Mouse (Mus musculus): ENCODE data around the gene Gng12. TPM values are rescaled to one million over a fixed set of nuclear protein-coding genes. Genes with fewer than 3 reads are reported as not detected.
"Not testable (repeated sequence)": the region's sequence is repeated elsewhere in the genome, so short reads cannot be mapped to it uniquely, and the experiment has no call there.

Gene Gng12
- polyA plus RNA-seq, 1 experiment: 32.4 TPM

- no peak for DNase-seq (ENCODE audit: low read depth)
These were observed 133.2 kb downstream of the Gng12 start for GRCm38 (mm10) chr6:67029312-67029950.

- no peak for DNase-seq (ENCODE audit: low read depth)
These were observed 133.8 kb downstream of the Gng12 start for GRCm38 (mm10) chr6:67029987-67030386.

GRCm38 (mm10) chr6:67030416-67030815 is 134.2 kb downstream of the Gng12 start:
- DNase-seq (ENCODE audit: low read depth): no peak

GRCm38 (mm10) chr6:67030846-67031245 is 134.6 kb downstream of the Gng12 start:
- DNase-seq (ENCODE audit: low read depth): no peak

- not testable (repeated sequence) for DNase-seq (ENCODE audit: low read depth)
These were observed 136.4 kb downstream of the Gng12 start for GRCm38 (mm10) chr6:67032551-67032950.

GRCm38 (mm10) chr6:67032972-67033371 is 136.8 kb downstream of the Gng12 start:
- not testable (repeated sequence) for DNase-seq (ENCODE audit: low read depth)

- no peak for DNase-seq (ENCODE audit: low read depth)
These were observed 137.4 kb downstream of the Gng12 start for GRCm38 (mm10) chr6:67033604-67034003.

- no peak for DNase-seq (ENCODE audit: low read depth)
These were observed 138.3 kb downstream of the Gng12 start for GRCm38 (mm10) chr6:67034331-67035130.

- no peak for DNase-seq (ENCODE audit: low read depth)
These were observed 139.4 kb downstream of the Gng12 start for GRCm38 (mm10) chr6:67035388-67036299.

- DNase-seq (ENCODE audit: low read depth): no peak
These were observed 140.2 kb downstream of the Gng12 start for GRCm38 (mm10) chr6:67036356-67036811.

- peak; percentile 92 for DNase-seq (ENCODE audit: low read depth)
These were observed 140.8 kb downstream of the Gng12 start, which contains the start of gene Gadd45a for GRCm38 (mm10) chr6:67036837-67037628. Gadd45a (minus strand) TSS chr6:67037457.

- no peak for DNase-seq (ENCODE audit: low read depth)
These were observed 142.8 kb downstream of the Gng12 start for GRCm38 (mm10) chr6:67038964-67039363.

- no peak for DNase-seq (ENCODE audit: low read depth)
These were observed 144.8 kb downstream of the Gng12 start for GRCm38 (mm10) chr6:67040904-67041410.

- no peak for DNase-seq (ENCODE audit: low read depth)
These were observed 149.2 kb downstream of the Gng12 start for GRCm38 (mm10) chr6:67045424-67045823.

- DNase-seq (ENCODE audit: low read depth): no peak
These were observed 150.7 kb downstream of the Gng12 start for GRCm38 (mm10) chr6:67046937-67047336.

- DNase-seq (ENCODE audit: low read depth): no peak
These were observed 152.0 kb downstream of the Gng12 start for GRCm38 (mm10) chr6:67048052-67048691.

GRCm38 (mm10) chr6:67048880-67049694 is 152.9 kb downstream of the Gng12 start:
- no peak for DNase-seq (ENCODE audit: low read depth)

GRCm38 (mm10) chr6:67049695-67050038 is 153.5 kb downstream of the Gng12 start:
- DNase-seq (ENCODE audit: low read depth): no peak

GRCm38 (mm10) chr6:67050063-67050462 is 153.9 kb downstream of the Gng12 start:
- no peak for DNase-seq (ENCODE audit: low read depth)
